Mouse (Mus musculus) B cell, adult 2 months (primary cell): Measurements from ENCODE around the gene Sycp2.

ENCODE experiments used
- DNase-seq, 2 experiments: peaks; one replicate each; pipeline ENCODE4 v3.0.0; 2022

Gene Sycp2

GRCm38 (mm10) chr2:178407053-178407815 is at the start of gene Sycp2:
TSS of gene Sycp2 (minus strand) at chr2:178407685.
- peak in 1 of 2 experiments; percentile 8 for DNase-seq

- DNase-seq = no peak
Measured at GRCm38 (mm10) chr2:178454664-178455516, 47.4 kb upstream of the Sycp2 start.

DNA sequence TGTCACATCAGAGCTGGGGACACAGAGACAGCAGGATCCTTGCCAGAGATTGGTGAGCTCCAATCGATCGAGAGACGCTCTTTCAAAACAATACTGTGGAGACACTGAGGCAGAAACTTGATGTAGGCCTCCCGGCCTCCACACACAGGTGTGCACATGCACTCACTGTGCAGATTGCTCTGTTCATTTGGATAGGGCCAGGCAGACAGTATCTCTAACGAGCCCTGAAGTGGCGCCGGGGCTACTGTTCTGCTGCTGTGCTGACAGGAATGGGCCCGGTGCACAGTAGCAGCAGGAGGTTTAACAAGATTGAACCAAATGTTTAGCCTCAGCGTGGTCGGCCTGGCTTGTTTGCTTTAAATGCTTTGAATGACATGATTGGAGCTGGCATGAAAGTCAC is 43.5 kb upstream of the Sycp2 start:
- no peak for DNase-seq

DNA sequence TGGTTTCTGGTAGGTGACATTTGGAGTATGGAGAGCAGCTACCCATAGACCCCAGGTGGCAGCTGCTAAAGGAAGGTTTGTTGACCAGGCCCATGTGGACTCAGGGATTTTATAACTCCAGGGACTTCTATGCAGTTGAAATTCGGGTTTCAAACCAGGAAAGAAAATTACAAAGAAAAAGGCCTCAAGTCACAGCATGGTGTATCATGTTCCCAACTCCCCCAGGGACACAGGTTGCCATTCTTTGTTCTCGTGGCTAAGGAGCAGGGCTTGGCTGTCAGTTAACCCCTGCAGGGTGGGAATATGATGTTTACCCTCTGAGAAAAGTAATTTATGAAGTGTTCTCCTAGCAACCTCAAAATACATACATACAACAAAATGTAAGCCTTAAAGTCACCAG is 42.8 kb upstream of the Sycp2 start:
- no peak for DNase-seq

DNA sequence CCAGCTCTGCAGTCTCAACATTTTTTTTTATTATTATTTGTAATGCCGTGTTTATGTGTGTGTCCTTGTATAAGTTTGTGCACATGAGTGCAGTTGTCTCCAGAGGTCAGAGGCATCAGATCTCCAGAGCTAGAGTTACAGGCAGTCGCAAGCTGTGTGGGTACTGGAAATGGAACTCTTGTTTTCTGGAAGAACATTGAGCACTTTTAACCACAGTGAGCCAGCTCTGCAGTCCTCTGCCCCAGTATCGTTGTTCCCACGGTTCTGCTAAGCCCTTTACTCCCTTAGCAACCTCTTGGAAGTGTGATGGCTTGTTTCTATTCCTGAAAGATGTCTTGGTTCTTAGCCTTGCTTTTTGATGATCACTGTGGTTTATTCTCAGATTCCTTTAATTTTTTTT is 41.9 kb upstream of the Sycp2 start:
- no peak for DNase-seq

DNA sequence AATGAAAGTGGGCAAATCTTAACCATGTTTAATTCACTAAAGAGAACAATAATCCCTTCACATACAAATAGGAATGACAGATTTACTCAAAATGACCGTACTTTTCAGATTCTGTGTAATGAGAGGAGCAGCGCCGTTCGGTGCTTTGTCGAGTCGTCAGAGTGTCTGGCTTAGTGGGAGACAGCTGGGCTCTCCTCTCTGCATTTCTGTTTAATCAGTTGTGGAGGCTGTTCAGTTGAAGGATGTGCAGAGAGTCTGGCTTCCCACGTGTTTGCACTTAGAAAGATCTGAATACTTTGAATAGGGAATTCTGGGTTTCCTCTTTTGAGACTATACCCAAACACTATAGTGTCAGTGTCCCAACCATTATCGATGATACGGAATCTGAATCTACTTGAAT is 29.8 kb upstream of the Sycp2 start:
- DNase-seq = no peak

- no peak for DNase-seq
Measured at GRCm38 (mm10) chr2:178433903-178434302, 26.4 kb upstream of the Sycp2 start.

DNA sequence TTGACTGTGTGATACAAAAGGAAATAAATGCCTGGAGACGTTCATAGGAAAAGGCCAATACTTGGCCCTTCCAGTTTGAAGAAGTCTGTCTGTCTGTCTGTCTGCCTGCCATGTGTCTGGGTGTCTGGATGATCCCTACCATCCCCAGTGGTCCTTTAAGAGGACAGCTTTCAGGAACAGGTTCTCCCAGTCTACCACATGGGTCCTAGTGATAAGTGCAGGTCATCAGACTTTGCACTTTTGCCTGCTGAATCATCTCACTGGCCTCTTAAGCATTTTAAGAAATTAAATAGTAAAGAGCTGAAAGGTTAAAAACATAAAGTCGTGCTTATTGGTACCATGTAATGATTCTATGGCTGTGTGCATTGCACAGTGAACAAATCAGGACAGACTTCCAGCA is 26.0 kb upstream of the Sycp2 start:
- DNase-seq = no peak

GRCm38 (mm10) chr2:178430231-178430630 is 22.7 kb upstream of the Sycp2 start, which contains the start of gene Cdh26:
TSS of gene Cdh26 (plus strand) at chr2:178430531.
- DNase-seq = no peak

DNA sequence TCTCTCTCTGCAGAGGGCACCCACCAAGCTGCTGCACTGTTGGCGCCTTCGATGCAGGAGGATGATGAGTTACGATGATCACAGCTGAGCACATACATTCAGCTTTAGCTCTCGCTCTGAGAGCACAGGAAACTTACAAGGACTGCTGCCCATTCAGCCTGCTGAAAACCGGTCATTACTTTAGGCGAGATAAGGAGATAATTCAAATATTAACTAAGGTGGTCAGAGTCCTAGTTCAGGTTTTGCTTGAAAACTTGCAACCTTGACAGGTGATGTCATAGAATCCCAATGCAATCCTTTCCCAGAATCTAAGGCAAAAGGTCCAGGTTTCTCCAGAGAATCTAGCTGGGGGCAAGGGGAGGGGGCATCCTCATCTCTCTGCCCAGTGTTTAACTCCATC is 21.9 kb upstream of the Sycp2 start:
- DNase-seq = no peak

- no peak for DNase-seq
Measured at GRCm38 (mm10) chr2:178428676-178429075, 21.2 kb upstream of the Sycp2 start.

GRCm38 (mm10) chr2:178428183-178428582 is 20.7 kb upstream of the Sycp2 start:
- DNase-seq = no peak

- DNase-seq = no peak
Measured at GRCm38 (mm10) chr2:178427181-178427580, 19.7 kb upstream of the Sycp2 start.

GRCm38 (mm10) chr2:178426229-178426628 is 18.7 kb upstream of the Sycp2 start:
- DNase-seq = no peak

DNA sequence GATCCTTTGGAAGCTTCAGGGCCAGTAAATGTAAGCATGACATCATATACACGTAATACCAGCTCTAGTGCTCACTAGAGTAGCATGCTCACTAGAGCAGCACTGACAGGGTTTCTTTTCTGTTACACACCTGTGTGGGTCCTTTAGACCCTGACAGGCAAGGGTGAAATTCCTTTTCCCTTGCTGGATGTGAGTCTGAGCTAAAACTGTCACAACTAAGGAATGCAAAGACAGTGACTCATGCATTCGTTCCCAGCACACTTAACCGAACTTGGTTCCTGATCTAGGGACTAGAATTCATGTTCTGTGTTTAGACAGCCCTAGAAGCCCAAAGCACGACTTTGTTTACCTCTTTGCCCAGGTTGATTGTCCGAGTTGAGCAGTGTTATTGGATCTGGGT is 15.7 kb upstream of the Sycp2 start:
- DNase-seq = no peak

DNA sequence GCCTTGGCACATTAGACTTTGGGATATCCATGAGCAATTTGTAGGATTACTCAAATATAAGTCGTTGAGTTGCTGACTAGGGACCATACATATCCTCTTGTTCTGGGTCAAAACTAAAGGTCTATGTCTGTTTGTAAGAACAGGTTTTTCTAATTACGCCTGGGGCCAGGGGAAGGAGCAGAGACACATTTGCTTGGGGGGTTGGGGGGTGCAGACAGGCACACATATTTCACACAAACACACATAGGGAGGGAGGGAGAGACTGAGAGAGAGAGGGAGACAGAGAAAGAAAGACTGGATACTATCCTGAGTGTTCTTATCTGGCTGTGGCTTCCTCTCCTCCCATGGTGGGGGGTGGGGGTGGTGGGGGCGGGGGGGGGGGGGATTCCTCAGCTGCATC is 14.7 kb upstream of the Sycp2 start:
- no peak for DNase-seq

DNA sequence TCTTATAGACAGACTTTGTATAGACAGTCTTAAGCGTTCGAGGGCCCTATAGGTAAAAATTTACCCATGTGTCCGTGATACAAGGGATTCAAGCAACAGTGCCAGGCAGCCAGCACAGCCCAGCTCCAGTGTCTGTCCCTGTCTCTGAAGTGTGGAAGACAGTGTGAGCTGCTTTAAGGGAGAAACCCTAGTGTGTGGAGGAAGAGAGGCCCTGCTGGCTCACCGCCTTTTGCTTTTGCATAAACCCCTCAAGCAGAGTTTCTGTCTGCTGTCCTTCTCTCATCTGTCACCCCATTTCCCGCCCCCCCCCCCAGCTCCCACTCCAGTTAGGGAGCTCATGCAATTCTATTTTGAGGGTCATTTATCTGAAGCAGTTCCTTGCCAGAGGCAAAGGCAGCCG is 14.1 kb upstream of the Sycp2 start:
- DNase-seq = no peak

DNA sequence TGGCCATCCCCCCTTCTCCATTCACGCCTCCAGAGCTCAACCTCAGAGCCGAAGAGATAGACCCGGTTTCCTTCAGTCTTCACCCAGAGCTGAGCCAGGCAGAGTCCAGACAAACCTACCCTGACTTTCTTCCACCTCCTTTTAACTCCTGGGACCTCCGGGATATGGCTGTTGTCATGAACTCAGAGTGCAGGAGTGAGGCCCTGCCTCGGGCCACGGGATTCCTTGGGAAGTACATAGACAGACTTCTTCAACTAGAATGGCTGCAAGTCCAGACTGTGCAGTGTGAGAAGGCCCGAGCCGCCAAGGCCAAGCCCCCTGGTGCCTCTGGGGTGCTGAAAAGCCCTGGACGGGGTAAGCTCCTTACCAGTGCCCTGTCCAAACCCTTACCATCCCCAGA is 13.1 kb upstream of the Sycp2 start:
- no peak for DNase-seq

DNA sequence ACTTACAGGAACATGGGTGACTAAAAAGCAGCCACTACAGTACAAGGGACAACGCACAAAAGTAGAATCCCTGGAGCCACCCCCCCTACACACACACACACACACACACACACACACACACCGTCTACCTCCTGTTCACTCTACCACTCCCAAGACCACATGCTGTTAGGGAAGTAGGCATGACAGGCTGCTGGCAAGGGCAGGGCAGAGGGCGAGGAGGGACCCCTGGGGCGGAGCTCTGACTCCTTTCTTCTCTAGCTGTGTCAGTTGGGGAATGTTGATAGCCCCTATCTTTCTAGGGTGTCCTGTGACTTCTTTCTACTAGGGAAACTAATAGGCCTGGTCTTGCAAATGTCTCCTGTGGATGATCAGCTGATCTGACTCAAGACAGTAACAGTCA is 9.5 kb upstream of the Sycp2 start:
- no peak for DNase-seq

DNA sequence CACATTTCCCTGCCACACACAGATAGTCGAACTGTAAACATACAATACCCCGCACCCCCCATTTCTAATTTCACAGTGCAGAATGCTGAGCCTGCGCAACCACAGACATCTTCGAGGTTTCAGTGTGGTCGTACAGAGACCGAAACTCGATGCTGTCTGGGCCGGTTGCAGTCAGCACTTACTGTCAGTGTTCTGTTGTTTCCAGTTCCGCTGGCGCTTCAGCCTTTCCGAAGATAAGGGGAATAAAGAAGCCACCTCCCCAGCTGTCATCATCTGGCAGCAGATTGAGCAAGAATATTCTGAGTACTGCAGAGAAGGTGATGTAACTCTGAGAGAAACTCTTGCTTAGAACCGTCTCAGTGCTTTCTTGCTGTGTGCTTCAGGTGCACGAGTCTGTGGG is 8.9 kb upstream of the Sycp2 start:
- no peak for DNase-seq

GRCm38 (mm10) chr2:178415150-178415448 is 7.6 kb upstream of the Sycp2 start:
- DNase-seq = no peak

GRCm38 (mm10) chr2:178414261-178415149 is 7.0 kb upstream of the Sycp2 start, which contains the start of the genes Ppp1r3d and Fam217b:
TSS of gene Ppp1r3d (minus strand) at chr2:178414472.
TSS of gene Fam217b (plus strand) at chr2:178414524.
- DNase-seq = no peak
